Mouse (Mus musculus) myocyte (in vitro differentiated cells): ENCODE data around the gene Plagl2. TPM values are rescaled to one million over a fixed set of nuclear protein-coding genes. Genes with fewer than 3 reads are reported as not detected.
"Not testable (repeated sequence)": the region's sequence is repeated elsewhere in the genome, so short reads cannot be mapped to it uniquely, and the experiment has no call there.

Experiments
- H3K27me3 ChIP-seq: one replicate; pipeline ENCODE4 v1.6.1; 2011; ENCODE audit not compliant: control insufficient read depth, insufficient read depth, insufficient read length
- H3K36me3 ChIP-seq: one replicate; pipeline ENCODE4 v1.6.1; 2011; ENCODE audit not compliant: control insufficient read depth, insufficient read depth
- H3K4me2 ChIP-seq: one replicate; pipeline ENCODE4 v1.6.1; 2011; ENCODE audit warnings: low read depth, control low read depth
- H3K4me3 ChIP-seq: one replicate; pipeline ENCODE4 v1.5.1; 2011; ENCODE audit warnings: mild to moderate bottlenecking, control low read depth, moderate library complexity
- H3K79me2 ChIP-seq: one replicate; pipeline ENCODE4 v1.6.1; 2011; ENCODE audit not compliant: control insufficient read depth, insufficient read depth
- H3ac ChIP-seq: one replicate; pipeline ENCODE4 v1.6.1; 2011; ENCODE audit not compliant: control insufficient read depth, insufficient read length
- CEBPB ChIP-seq: IDR thresholded peaks from 2 replicates; pipeline ENCODE4 v1.6.1; 2011; ENCODE audit warnings: mild to moderate bottlenecking, moderate library complexity; ENCODE audit not compliant: poor library complexity, insufficient read depth, severe bottlenecking
- E2F4 ChIP-seq: IDR thresholded peaks from one replicate; pipeline ENCODE4 v1.6.1; 2011; ENCODE audit warnings: mild to moderate bottlenecking, control low read depth, moderate library complexity; ENCODE audit not compliant: insufficient read depth
- MAX ChIP-seq: IDR thresholded peaks from one replicate; pipeline ENCODE4 v1.6.1; 2011; ENCODE audit warnings: low read depth, mild to moderate bottlenecking, control low read depth
- MYOD1 ChIP-seq, 3 experiments: IDR thresholded peaks; one replicate each; pipeline ENCODE4 v1.6.1; 2011; ENCODE audit warnings: control low read depth in 2 of 3, low read depth in 2 of 3, mild to moderate bottlenecking in 2 of 3, moderate library complexity in 1 of 3; ENCODE audit not compliant: insufficient read length in 2 of 3, control insufficient read depth in 1 of 3
- MYOG ChIP-seq, 3 experiments: IDR thresholded peaks; one replicate each; pipeline ENCODE4 v1.6.1; 2011; ENCODE audit warnings: control low read depth in 2 of 3, low read depth in 2 of 3, mild to moderate bottlenecking in 2 of 3; ENCODE audit not compliant: insufficient read length in 2 of 3, control insufficient read depth in 1 of 3, insufficient read depth in 1 of 3
- POLR2A ChIP-seq: IDR thresholded peaks from one replicate; pipeline ENCODE4 v1.6.1; 2011; ENCODE audit warnings: low read depth, mild to moderate bottlenecking, control low read depth, moderate library complexity; ENCODE audit not compliant: insufficient read length
- POLR2AphosphoS2 ChIP-seq: IDR thresholded peaks from one replicate; pipeline ENCODE4 v1.6.1; 2011; ENCODE audit warnings: low read depth, control low read depth; ENCODE audit not compliant: insufficient read length
- REST ChIP-seq: IDR thresholded peaks from one replicate; pipeline ENCODE4 v1.6.1; 2011; ENCODE audit warnings: mild to moderate bottlenecking, control low read depth, moderate library complexity; ENCODE audit not compliant: insufficient read depth, insufficient read length
- SRF ChIP-seq: IDR thresholded peaks from one replicate; pipeline ENCODE4 v1.6.1; 2011; ENCODE audit warnings: low read depth; ENCODE audit not compliant: control insufficient read depth, insufficient read length
- TCF12 ChIP-seq: IDR thresholded peaks from one replicate; pipeline ENCODE4 v1.6.1; 2011; ENCODE audit warnings: mild to moderate bottlenecking, control low read depth; ENCODE audit not compliant: poor library complexity, insufficient read depth, severe bottlenecking
- TCF3 ChIP-seq: IDR thresholded peaks from one replicate; pipeline ENCODE4 v1.6.1; 2011; ENCODE audit warnings: low read depth, control low read depth; ENCODE audit not compliant: insufficient read length
- USF1 ChIP-seq: IDR thresholded peaks from one replicate; pipeline ENCODE4 v1.6.1; 2011; ENCODE audit warnings: low read depth, mild to moderate bottlenecking, control low read depth, moderate library complexity
- polyA plus RNA-seq: library from polyadenylated mRNA; unstranded; fragments of >200 nt; fragmentation: generic; extraction: Trizol; gene quantifications from one replicate; pipeline ENCODE4 v1.2.1, GENCODE M21; 2012; ENCODE audit warnings: missing spikeins

Plagl2 gene
- polyA plus RNA-seq, 1 experiment = 4.2 TPM

DNA sequence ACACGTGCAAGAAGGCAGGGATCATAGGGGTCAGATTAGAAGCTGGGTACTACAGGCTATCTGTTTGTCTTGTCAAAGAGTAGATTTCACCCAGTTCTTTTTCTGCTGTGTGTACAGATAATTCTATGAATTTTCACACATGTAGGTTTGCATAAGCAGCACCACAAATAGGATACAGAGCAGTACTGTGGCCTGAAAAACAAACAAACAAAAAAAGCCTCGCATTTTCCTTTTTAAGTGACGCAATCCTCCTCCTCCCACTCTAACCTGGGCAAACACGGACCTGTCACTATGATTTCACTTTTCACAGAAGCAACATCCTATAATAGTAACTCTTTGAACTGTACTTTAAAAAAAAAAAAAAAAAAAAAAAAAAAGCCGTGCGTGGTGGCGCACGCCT lies 35.2 kb upstream of the Plagl2 start:
- Histone ChIP-seq H3K4me3 (no peak overlapping the region), H3K79me2 (no peaks in the 10 kb centered on the region), H3K36me3 (no peaks in the 10 kb centered on the region), H3K27me3 (no peaks in the 10 kb centered on the region), H3K4me2 (no peak overlapping the region), H3ac (no peak overlapping the region)
- no peak for TF ChIP-seq MYOG (IDR thresholded peaks at IDR 0.05; ENCODE audit: control insufficient read depth in 1 of 3, insufficient read depth in 1 of 3, insufficient read length in 2 of 3, low read depth in 2 of 3)
- no peak for TF ChIP-seq POLR2AphosphoS2
- no peak for TF ChIP-seq MAX
- TF ChIP-seq TCF12 = no peak
- no peak for TF ChIP-seq CEBPB
- TF ChIP-seq USF1 = no peak
- no peak for TF ChIP-seq REST
- no peak for TF ChIP-seq SRF

DNA sequence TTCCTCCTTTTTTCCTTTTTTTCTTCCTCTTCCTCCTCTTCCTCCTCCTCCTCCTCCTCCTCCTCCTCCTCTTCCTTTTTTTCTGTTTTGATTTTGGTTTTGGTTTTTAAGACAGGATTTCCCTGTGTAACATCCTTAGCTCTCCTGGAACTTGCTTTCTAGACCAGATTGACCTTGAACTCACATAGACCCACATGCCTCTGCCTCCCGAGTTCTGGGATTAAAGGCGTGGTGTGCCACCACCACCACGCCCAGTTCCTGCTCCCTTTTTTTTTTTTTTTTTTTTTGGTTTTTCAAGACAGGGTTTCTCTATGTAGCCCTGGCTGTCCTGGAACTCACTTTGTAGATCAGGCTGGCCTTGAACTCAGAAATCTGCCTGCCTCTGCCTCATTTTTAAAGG lies 34.4 kb upstream of the Plagl2 start:
- H3K79me2 ChIP-seq, H3K4me3 ChIP-seq, H3ac ChIP-seq, H3K27me3 ChIP-seq, H3K4me2 ChIP-seq, H3K36me3 ChIP-seq: not testable (repeated sequence)

DNA sequence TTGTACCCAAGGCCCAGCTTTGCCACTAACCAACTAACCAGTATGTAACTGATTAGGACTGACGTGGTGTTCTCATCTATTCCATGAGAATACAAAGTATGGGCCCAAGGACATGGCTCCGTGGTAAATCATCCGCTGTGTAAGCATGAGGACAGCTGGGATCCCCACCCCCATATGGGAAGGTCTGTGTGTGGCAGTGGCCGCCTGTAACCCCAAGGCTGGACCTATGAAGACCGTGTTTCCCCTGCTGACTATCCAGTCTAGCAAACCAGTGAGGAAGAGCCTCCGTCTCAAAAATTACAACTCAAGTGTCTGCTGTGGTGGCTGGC lies 33.7 kb upstream of the Plagl2 start:
- no peaks in the 10 kb centered on the region for H3K79me2 ChIP-seq
- no peak overlapping the region for H3K4me3 ChIP-seq

DNA sequence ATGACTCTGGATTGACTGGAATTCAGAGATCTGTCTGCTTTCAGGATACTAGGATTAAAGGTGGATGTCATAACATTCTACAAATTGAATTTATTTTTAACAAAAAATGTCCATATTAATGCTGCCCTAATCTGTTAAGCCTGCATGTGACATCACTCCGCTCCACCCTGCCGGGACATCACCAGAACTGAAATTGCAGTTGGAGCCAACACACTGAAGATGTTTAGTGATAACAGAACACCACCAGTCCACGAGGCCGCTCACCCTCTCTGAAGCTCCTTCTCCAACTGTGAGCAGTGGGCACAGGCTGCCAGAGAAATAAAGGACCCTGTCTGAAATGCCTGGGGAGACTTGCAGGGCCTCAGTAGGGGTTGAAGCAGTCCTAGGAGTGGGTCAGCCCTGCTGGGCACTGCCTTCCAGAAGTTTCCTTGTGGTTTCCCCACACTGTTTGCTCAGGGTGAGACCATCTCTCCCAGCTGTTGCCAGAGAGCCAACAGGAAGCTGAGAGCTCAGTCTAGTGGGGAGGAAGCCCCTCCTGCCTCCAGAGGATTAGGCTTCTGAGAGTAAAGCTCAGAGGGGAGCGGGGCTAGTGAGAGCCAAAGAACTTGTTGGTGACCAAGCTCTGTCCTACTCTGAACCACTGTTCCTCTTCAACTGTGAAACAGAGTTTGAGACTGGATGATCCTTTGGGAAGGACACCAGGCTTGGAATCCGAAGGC lies 33.1 kb upstream of the Plagl2 start:
- not testable (repeated sequence) for H3K36me3 ChIP-seq, H3K4me2 ChIP-seq, H3K27me3 ChIP-seq, H3K79me2 ChIP-seq, H3K4me3 ChIP-seq, H3ac ChIP-seq

More for the DNA sequence above, 33.7 kb upstream of the Plagl2 start:
- TF ChIP-seq TCF12 = no peak
- TF ChIP-seq CEBPB = no peak
- TF ChIP-seq E2F4 = no peak
- TF ChIP-seq MYOD1 (IDR thresholded peaks at IDR 0.05; ENCODE audit: control insufficient read depth in 1 of 3, insufficient read length in 2 of 3, low read depth in 2 of 3) = peak in 2 of 3 experiments; percentile 6 to 66
- no peak for TF ChIP-seq POLR2AphosphoS2
- TF ChIP-seq SRF = no peak
- TF ChIP-seq POLR2A = no peak
- TF ChIP-seq USF1 = no peak
- peak in 1 of 3 experiments; percentile 8 for TF ChIP-seq MYOG (IDR thresholded peaks at IDR 0.05; ENCODE audit: control insufficient read depth in 1 of 3, insufficient read depth in 1 of 3, insufficient read length in 2 of 3, low read depth in 2 of 3)
- no peak for TF ChIP-seq MAX
- no peak for TF ChIP-seq TCF3
- TF ChIP-seq REST = no peak
- Histone ChIP-seq H3K36me3 (no peaks in the 10 kb centered on the region), H3K27me3 (no peaks in the 10 kb centered on the region), H3K4me2 (no peak overlapping the region), H3ac (no peak overlapping the region)

DNA sequence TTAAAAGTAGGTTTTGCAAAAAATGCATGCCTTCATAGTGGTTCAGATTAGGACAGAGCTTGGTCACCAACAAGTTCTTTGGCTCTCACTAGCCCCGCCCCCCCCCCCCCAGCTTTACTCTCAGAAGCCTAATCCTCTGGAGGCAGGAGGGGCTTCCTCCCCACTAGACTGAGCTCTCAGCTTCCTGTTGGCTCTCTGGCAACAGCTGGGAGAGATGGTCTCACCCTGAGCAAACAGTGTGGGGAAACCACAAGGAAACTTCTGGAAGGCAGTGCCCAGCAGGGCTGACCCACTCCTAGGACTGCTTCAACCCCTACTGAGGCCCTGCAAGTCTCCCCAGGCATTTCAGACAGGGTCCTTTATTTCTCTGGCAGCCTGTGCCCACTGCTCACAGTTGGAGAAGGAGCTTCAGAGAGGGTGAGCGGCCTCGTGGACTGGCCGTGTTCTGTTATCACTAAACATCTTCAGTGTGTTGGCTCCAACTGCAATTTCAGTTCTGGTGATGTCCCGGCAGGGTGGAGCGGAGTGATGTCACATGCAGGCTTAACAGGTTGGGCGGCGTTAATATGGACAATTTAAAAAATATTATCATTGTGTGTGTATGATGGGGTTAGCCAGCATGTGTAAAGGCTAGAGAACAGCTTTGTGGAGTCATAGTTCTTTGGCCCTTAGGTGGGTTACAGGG lies 29.1 kb upstream of the Plagl2 start:
- not testable (repeated sequence) for H3K79me2 ChIP-seq, H3K36me3 ChIP-seq, H3ac ChIP-seq, H3K27me3 ChIP-seq, H3K4me3 ChIP-seq, H3K4me2 ChIP-seq

DNA sequence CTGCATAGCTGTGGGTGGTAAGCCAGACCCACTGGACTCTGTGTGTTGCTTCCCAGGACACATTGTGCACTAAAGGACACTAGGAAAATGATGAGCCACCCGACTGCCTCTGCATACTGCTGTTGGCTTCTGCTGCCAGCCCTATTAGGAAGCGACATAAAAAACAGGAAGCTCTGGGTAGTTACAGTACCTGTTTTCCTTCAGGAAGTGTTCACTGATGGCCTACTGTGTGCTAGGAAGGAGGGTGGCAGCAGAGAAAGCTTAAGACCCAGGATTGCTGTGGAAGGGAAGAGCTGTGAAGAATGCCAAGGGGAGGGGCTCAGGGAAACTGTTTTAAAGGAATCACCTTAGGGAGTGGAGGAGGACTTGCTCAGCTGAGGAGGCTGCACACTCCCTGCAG lies 26.1 kb upstream of the Plagl2 start:
- TF ChIP-seq MYOD1 (IDR thresholded peaks at IDR 0.05; ENCODE audit: control insufficient read depth in 1 of 3, insufficient read length in 2 of 3, low read depth in 2 of 3) (no peak), MYOG (IDR thresholded peaks at IDR 0.05; ENCODE audit: control insufficient read depth in 1 of 3, insufficient read depth in 1 of 3, insufficient read length in 2 of 3, low read depth in 2 of 3) (no peak), CEBPB (no peak), TCF12 (no peak), POLR2A (no peak), TCF3 (no peak), REST (no peak), SRF (no peak)
- peaks cover 4% of the 10 kb centered on the region for H3K36me3 ChIP-seq

More for the DNA sequence above, 26.1 kb upstream of the Plagl2 start:
- Histone ChIP-seq H3K27me3 (no peaks in the 10 kb centered on the region), H3K79me2 (no peaks in the 10 kb centered on the region), H3ac (no peak overlapping the region), H3K4me3 (no peak overlapping the region), H3K4me2 (no peak overlapping the region)
